Comparison of ENCODE assay signal across 17 mouse cellular contexts in the genomic region with DNA sequence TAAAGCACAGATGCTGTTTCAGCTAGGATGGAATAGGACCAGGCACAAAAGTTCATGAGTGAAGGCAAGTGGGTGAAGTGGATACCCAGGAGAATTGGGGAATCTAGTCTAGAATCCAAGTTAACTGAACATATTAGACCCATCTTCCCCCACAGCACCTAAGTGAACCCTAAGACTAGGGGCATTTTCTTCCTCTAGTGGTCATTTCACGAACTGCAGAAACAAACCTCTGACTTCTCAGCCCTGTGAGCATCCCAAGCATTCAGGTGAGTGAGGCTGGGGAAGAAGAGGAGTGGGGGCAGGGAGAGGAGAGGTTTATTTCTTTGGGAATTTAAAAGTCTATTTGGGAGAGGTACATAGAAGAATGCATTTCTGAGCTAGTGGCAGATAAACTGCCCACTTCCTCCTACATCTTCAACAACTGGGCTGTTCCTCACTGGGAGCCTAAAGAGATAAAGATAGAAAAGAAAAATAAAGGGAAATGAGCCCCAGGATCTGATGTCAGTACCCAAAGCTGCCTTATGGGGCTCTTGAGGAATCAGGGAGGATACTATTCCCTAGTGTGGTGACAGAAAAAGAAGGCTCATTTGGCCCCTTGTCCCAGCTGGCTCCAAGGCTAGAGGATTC. TPM values are rescaled to one million over a fixed set of nuclear protein-coding genes. Genes with fewer than 3 reads are reported as not detected.
DNase-seq lines count a peak whose midpoint lies in the region; ATAC-seq and TF ChIP-seq lines count a peak whose summit lies in the region.
"Had no signal": no experiment of that assay in that cellular context is flagged by ENCODE, and none has a peak within 500 bp of the region (broad histone marks: within the 10 kb centered on the region; RNA-seq: fewer than 3 reads in every experiment).

No protein-coding gene starts in this region.

- H3K9me3 ChIP-seq in lung, embryonic 14.5 days (ENCODE audit: low read depth, low read length), result no peaks in the 10 kb centered on the region; the same call in 1 of the 2 replicates
- H3K9me3 ChIP-seq: hindbrain, embryonic 15.5 days; midbrain, embryonic 12.5 days had no signal

- peak; percentile 33; the same call in 1 of the 2 replicates for TF ChIP-seq CTCF in lung, embryonic 14.5 days (IDR thresholded peaks at IDR 0.05; ENCODE audit: low read depth)
- peak; percentile 14; the same call in 1 of the 2 replicates for TF ChIP-seq CTCF in small intestine, adult 2 months (IDR thresholded peaks at IDR 0.05; ENCODE audit: extremely low read depth, insufficient read length, insufficient replicate concordance, low read depth, low read length)
- no peak for TF ChIP-seq CTCF in thymus, adult 2 months (IDR thresholded peaks at IDR 0.05; ENCODE audit: borderline replicate concordance, control insufficient read depth, extremely low read depth, insufficient read depth, low read length, poor library complexity)

- DNase-seq in embryo, embryonic 11 days, result peak; percentile 12
- no peak for DNase-seq in embryo, embryonic 10 days (ENCODE audit: low spot score)
- no peak for DNase-seq in lung, embryonic 14.5 days
- DNase-seq in lung, postnatal 36 days, result no peak
- peak; percentile 10 for DNase-seq in c-Kit-positive CD71-positive TER-119-negative erythroid progenitor cells, embryonic 14.5 days (ENCODE audit: low read depth)
- no peak for DNase-seq in thymus, adult 2 months
- DNase-seq in layer of hippocampus, adult 18-20 months (ENCODE audit: low spot score in 2 of 2), result no peak
- DNase-seq: cerebellum, postnatal 14 days; kidney, postnatal 25 days; thymus, postnatal 25 days had no signal

- no peak for TF ChIP-seq POLR2A in small intestine, adult 2 months (IDR thresholded peaks at IDR 0.05; ENCODE audit: low read depth, low read length)
- no peak for TF ChIP-seq POLR2A in thymus, adult 2 months (IDR thresholded peaks at IDR 0.05; ENCODE audit: control insufficient read depth, extremely low read depth, insufficient read depth, low read length, poor library complexity)

- no peak overlapping the region for H3K4me3 ChIP-seq in lung, embryonic 14.5 days (ENCODE audit: low read depth, low read length)
- no peak overlapping the region for H3K4me3 ChIP-seq in small intestine, adult 2 months (ENCODE audit: low read depth, low read length)
- no peak overlapping the region for H3K4me3 ChIP-seq in thymus, adult 2 months (ENCODE audit: control insufficient read depth, insufficient read depth, low read length)
- H3K4me3 ChIP-seq: heart, embryonic 13.5 days; hindbrain, embryonic 15.5 days; midbrain, embryonic 12.5 days had no signal

- no peaks in the 10 kb centered on the region for H3K4me1 ChIP-seq in lung, embryonic 14.5 days (ENCODE audit: insufficient read depth)
- no peaks in the 10 kb centered on the region for H3K4me1 ChIP-seq in small intestine, adult 2 months (ENCODE audit: control insufficient read depth, insufficient read depth, insufficient read length, low read length)
- no peaks in the 10 kb centered on the region for H3K4me1 ChIP-seq in thymus, adult 2 months (replicated peaks; ENCODE audit: control insufficient read depth, insufficient read depth, low read length)
- H3K4me1 ChIP-seq: heart, embryonic 13.5 days; hindbrain, embryonic 15.5 days; midbrain, embryonic 12.5 days had no signal

- 21% methylated on average over 1 of the region's 1 CpGs for WGBS in lung, embryonic 14.5 days
- 14% methylated on average over 1 of the region's 1 CpGs for WGBS in small intestine, adult 2 months
- WGBS in thymus, adult 2 months, result 18% methylated on average over 1 of the region's 1 CpGs

- ATAC-seq in lung, embryonic 14.5 days (ENCODE audit: insufficient read depth), result no peak

- H3K36me3 ChIP-seq in lung, embryonic 14.5 days (ENCODE audit: insufficient read depth), result no peaks in the 10 kb centered on the region
- H3K36me3 ChIP-seq in small intestine, adult 2 months (ENCODE audit: control insufficient read depth, insufficient read depth, low read length), result no peaks in the 10 kb centered on the region
- no peaks in the 10 kb centered on the region for H3K36me3 ChIP-seq in thymus, adult 2 months (ENCODE audit: control insufficient read depth, insufficient read depth, low read length)
- H3K36me3 ChIP-seq: heart, embryonic 13.5 days; hindbrain, embryonic 15.5 days; midbrain, embryonic 12.5 days had no signal

- H3K27me3 ChIP-seq in lung, embryonic 14.5 days (ENCODE audit: insufficient read depth, low read length), result no peaks in the 10 kb centered on the region
- no peaks in the 10 kb centered on the region for H3K27me3 ChIP-seq in small intestine, adult 2 months (ENCODE audit: control insufficient read depth, insufficient read depth, low read length)
- no peaks in the 10 kb centered on the region for H3K27me3 ChIP-seq in thymus, adult 2 months (ENCODE audit: control insufficient read depth, insufficient read depth, low read length)
- H3K27me3 ChIP-seq: heart, embryonic 13.5 days; hindbrain, embryonic 15.5 days; midbrain, embryonic 12.5 days had no signal

- H3K9ac ChIP-seq in lung, embryonic 14.5 days, result no peak overlapping the region
- H3K9ac ChIP-seq: heart, embryonic 13.5 days; hindbrain, embryonic 15.5 days; midbrain, embryonic 12.5 days had no signal

- H3K27ac ChIP-seq in lung, embryonic 14.5 days (ENCODE audit: low read depth), result no peak overlapping the region
- H3K27ac ChIP-seq in small intestine, adult 2 months (ENCODE audit: insufficient read depth, low read depth, low read length), result no peak overlapping the region
- no peak overlapping the region for H3K27ac ChIP-seq in thymus, adult 2 months (ENCODE audit: control insufficient read depth, insufficient read depth, low read length)
- H3K27ac ChIP-seq: heart, embryonic 13.5 days; hindbrain, embryonic 15.5 days; midbrain, embryonic 12.5 days had no signal

- no peak overlapping the region for H3K4me2 ChIP-seq in lung, embryonic 14.5 days
- H3K4me2 ChIP-seq: heart, embryonic 13.5 days; hindbrain, embryonic 15.5 days; midbrain, embryonic 12.5 days had no signal

RNA-seq across cellular contexts. Expression of a gene that starts 3.6 kb away (rescaled TPM):
- polyA plus RNA-seq in lung, embryonic 14.5 days (2014; fragmentation: Nextera tagmentation; extraction: Ambion mirVana), result not detected in 2 replicates
- not detected in 2 replicates for polyA plus RNA-seq in small intestine, adult 2 months (2012; rRNA removed)
- not detected in 2 replicates for polyA plus RNA-seq in thymus, adult 2 months (2012; rRNA removed)
- total RNA-seq in layer of hippocampus, adult 18-20 months (2021), result not detected
- total RNA-seq: left cerebral cortex, postnatal 10 days had no signal
- polyA plus RNA-seq: heart, embryonic 13.5 days; hindbrain, embryonic 15.5 days; liver, embryonic 16.5 days; midbrain, embryonic 12.5 days; neural tube, embryonic 11.5 days had no signal

RNA-seq across cellular contexts. Expression of a gene that starts 14.1 kb away (rescaled TPM):
- 0.24 and 0.32 TPM in 2 replicates for polyA plus RNA-seq in lung, embryonic 14.5 days (2014; fragmentation: Nextera tagmentation; extraction: Ambion mirVana)
- polyA plus RNA-seq in small intestine, adult 2 months (2012; rRNA removed), result 0.13 and 0.22 TPM in 2 replicates
- polyA plus RNA-seq in thymus, adult 2 months (2012; rRNA removed), result 0.41 and 0.44 TPM in 2 replicates
- not detected for total RNA-seq in layer of hippocampus, adult 18-20 months (2021)
- total RNA-seq: left cerebral cortex, postnatal 10 days had no signal
- polyA plus RNA-seq: heart, embryonic 13.5 days; hindbrain, embryonic 15.5 days; liver, embryonic 16.5 days; midbrain, embryonic 12.5 days; neural tube, embryonic 11.5 days had no signal

RNA-seq across cellular contexts. Expression of a gene that starts 40.1 kb away (rescaled TPM):
- polyA plus RNA-seq in lung, embryonic 14.5 days (2014; fragmentation: Nextera tagmentation; extraction: Ambion mirVana), result 0.35 and 0.67 TPM in 2 replicates
- 0.42 and 0.81 TPM in 2 replicates for polyA plus RNA-seq in small intestine, adult 2 months (2012; rRNA removed)
- 0.27 and 0.40 TPM in 2 replicates for polyA plus RNA-seq in thymus, adult 2 months (2012; rRNA removed)
- total RNA-seq in layer of hippocampus, adult 18-20 months (2021), result 100 to 1,000 TPM; 171 to 189 TPM

Comparison
In these comparisons a context has a peak if more than half of its experiments do, and no peak if none do; other contexts are left out.
1. DNase-seq: peak in embryo, embryonic 11 days (single experiment) and c-Kit-positive CD71-positive TER-119-negative erythroid progenitor cells, embryonic 14.5 days (single experiment); none in embryo, embryonic 10 days (single experiment), lung, embryonic 14.5 days (single experiment), lung, postnatal 36 days (single experiment), thymus, adult 2 months (single experiment) and layer of hippocampus, adult 18-20 months (0 of 2).